Mouse (Mus musculus) megakaryocyte, embryonic 14.5 days (primary cell): ENCODE results near the gene Tlr12.

ENCODE experiments used
- FLI1 ChIP-seq: IDR thresholded peaks from 2 replicates; pipeline ENCODE4 v1.6.1; 2012; ENCODE audit warnings: low read length, inconsistent platforms, mixed read lengths
- GATA1 ChIP-seq: IDR thresholded peaks from 3 replicates; pipeline ENCODE4 v1.6.1; 2012; ENCODE audit warnings: mixed read lengths, low read length, inconsistent platforms, borderline replicate concordance

- TF ChIP-seq GATA1 (no peak), FLI1 (no peak)
These were observed 23.6 kb upstream of the Tlr12 start for GRCm38 (mm10) chr4:128641766-128642717.
